Mouse (Mus musculus) hindbrain, postnatal 0 days (tissue): ENCODE results near the gene Nedd4. TPM values are rescaled to one million over a fixed set of nuclear protein-coding genes. Genes with fewer than 3 reads are reported as not detected.
"Not testable (repeated sequence)": the region's sequence is repeated elsewhere in the genome, so short reads cannot be mapped to it uniquely, and the experiment has no call there.

ENCODE experiments used
- ATAC-seq: fragments of 200-750 bp; cut with Nextera tagmentation; 2 replicates; pipeline ENCODE4 v1.8.0; 2017; ENCODE audit warnings: mild to moderate bottlenecking, moderate TSS enrichment, moderate library complexity
- DNase-seq: peaks from one replicate; pipeline ENCODE4 v3.0.0-alpha.2; 2015; ENCODE audit warnings: low spot score
- H3K27ac ChIP-seq: fragments of 300-500 bp; sonication (generic); 2 replicates; pipeline ENCODE4 v1.5.1; 2014; ENCODE audit warnings: mild to moderate bottlenecking
- H3K27me3 ChIP-seq: fragments of 300-500 bp; sonication (generic); 2 replicates; pipeline ENCODE4 v1.6.1; 2014; ENCODE audit warnings: low read length, mixed read lengths; ENCODE audit not compliant: insufficient read depth
- H3K36me3 ChIP-seq: fragments of 300-500 bp; sonication (generic); 2 replicates; pipeline ENCODE4 v1.6.1; 2014; ENCODE audit warnings: low read length, mixed read lengths; ENCODE audit not compliant: insufficient read depth
- H3K4me1 ChIP-seq: fragments of 300-500 bp; sonication (generic); 2 replicates; pipeline ENCODE4 v1.6.1; 2014; ENCODE audit warnings: antibody characterized with exemption, low read length, mixed read lengths; ENCODE audit not compliant: insufficient read depth
- H3K4me2 ChIP-seq: fragments of 300-500 bp; sonication (generic); 2 replicates; pipeline ENCODE4 v1.6.1; 2014; ENCODE audit warnings: low read depth, mild to moderate bottlenecking, low read length, moderate library complexity, mixed read lengths
- H3K4me3 ChIP-seq: fragments of 300-500 bp; sonication (generic); 2 replicates; pipeline ENCODE4 v1.5.1; 2014; ENCODE audit warnings: low read length
- H3K9ac ChIP-seq: fragments of 300-500 bp; sonication (generic); replicated peaks from 2 replicates; pipeline ENCODE4 v1.6.1; 2014; ENCODE audit warnings: mild to moderate bottlenecking, low read length, moderate library complexity, mixed read lengths
- H3K9me3 ChIP-seq: fragments of 300-500 bp; sonication (generic); 2 replicates; pipeline ENCODE4 v1.6.1; 2016; ENCODE audit warnings: low read length, mixed read lengths
- CTCF ChIP-seq: IDR thresholded peaks from 2 replicates; pipeline ENCODE4 v1.5.1; 2016; ENCODE audit warnings: antibody characterized with exemption, control low read depth, low read depth
- WGBS: fragments of 180-500 bp; shearing (Covaris S2); extraction: QIAGEN DNeasy Blood & Tissue Kit; methylation state at CpG from one replicate; pipeline ENCODE4 v1.1.7; 2014; 5-methylcytosine and 5-hydroxymethylcytosine counted together
- polyA plus RNA-seq: library from polyadenylated mRNA; unstranded; fragments of >200 nt; fragmentation: Nextera tagmentation; extraction: Ambion mirVana; gene quantifications from 2 replicates; pipeline ENCODE4 v1.2.1, GENCODE M21; 2015
- total RNA-seq: library from RNA; depleted of rRNA; stranded (reverse); fragments of >200 nt; gene quantifications from 2 replicates; pipeline ENCODE4 v1.2.3, GENCODE M21; 2014

The Nedd4 gene
- total and polyA plus RNA-seq, 2 experiments from 2014 or later = 356 to 393 TPM

GRCm38 (mm10) chr9:72639843-72640621 lies 22.1 kb upstream of the Nedd4 start:
- WGBS = 2% methylated on average over 27 of the region's 27 CpGs
- Histone ChIP-seq H3K9me3 (no peaks in the 10 kb centered on the region), H3K4me2 (peak overlapping the region; percentile 51), H3K9ac (peak overlapping the region; percentile 46), H3K36me3 (no peaks in the 10 kb centered on the region), H3K4me3 (peak overlapping the region; percentile 25), H3K27ac (peak overlapping the region; percentile 90), H3K27me3 (no peaks in the 10 kb centered on the region), H3K4me1 (peaks cover 8% of the 10 kb centered on the region; the same call in 1 of the 2 replicates)
- TF ChIP-seq CTCF = no peak
- peak; percentile 95 for ATAC-seq
- DNase-seq = peak; percentile 91

GRCm38 (mm10) chr9:72640642-72641041 lies 21.5 kb upstream of the Nedd4 start:
- no peaks in the 10 kb centered on the region for H3K27me3 ChIP-seq
- no peaks in the 10 kb centered on the region for H3K36me3 ChIP-seq
- peak overlapping the region; percentile 51 for H3K4me2 ChIP-seq
- TF ChIP-seq CTCF = no peak
- no peaks in the 10 kb centered on the region for H3K9me3 ChIP-seq
- WGBS = 13% methylated on average over 7 of the region's 7 CpGs
- no peak for DNase-seq
- H3K4me1 ChIP-seq = peaks cover 8% of the 10 kb centered on the region; the same call in 1 of the 2 replicates
- 0 out of 2 replicates have a peak overlapping the region, but pooled peaks have one; percentile 22 for H3K9ac ChIP-seq
- ATAC-seq = no peak
- peak overlapping the region; percentile 90 for H3K27ac ChIP-seq
- no peak overlapping the region for H3K4me3 ChIP-seq

GRCm38 (mm10) chr9:72641093-72641680 lies 21.0 kb upstream of the Nedd4 start:
- Histone ChIP-seq H3K4me2 (no peak overlapping the region), H3K27me3 (no peaks in the 10 kb centered on the region), H3K4me1 (peaks cover 8% of the 10 kb centered on the region; the same call in 1 of the 2 replicates), H3K9ac (no peak overlapping the region), H3K4me3 (no peak overlapping the region), H3K27ac (peak overlapping the region; percentile 90), H3K36me3 (no peaks in the 10 kb centered on the region), H3K9me3 (no peaks in the 10 kb centered on the region)
- ATAC-seq (no peak), DNase-seq (no peak)
- TF ChIP-seq CTCF = no peak
- 72% methylated on average over 6 of the region's 6 CpGs for WGBS

GRCm38 (mm10) chr9:72642756-72643447 lies 19.2 kb upstream of the Nedd4 start:
- H3K4me3 ChIP-seq, H3K9me3 ChIP-seq, H3K9ac ChIP-seq, H3K27ac ChIP-seq, H3K4me2 ChIP-seq, H3K36me3 ChIP-seq, H3K27me3 ChIP-seq, ATAC-seq, H3K4me1 ChIP-seq, DNase-seq: not testable (repeated sequence)
- WGBS = 90% methylated on average over 4 of the region's 4 CpGs

- no peak for TF ChIP-seq CTCF
- Histone ChIP-seq H3K9me3 (no peaks in the 10 kb centered on the region), H3K27me3 (no peaks in the 10 kb centered on the region), H3K4me3 (no peak overlapping the region), H3K4me1 (peaks cover 8% of the 10 kb centered on the region; the same call in 1 of the 2 replicates), H3K4me2 (no peak overlapping the region), H3K36me3 (no peaks in the 10 kb centered on the region), H3K9ac (no peak overlapping the region), H3K27ac (peak overlapping the region; percentile 11; the same call in 1 of the 2 replicates)
- ATAC-seq (no peak), DNase-seq (no peak)
- 80% methylated on average over 6 of the region's 6 CpGs for WGBS
Observed at GRCm38 (mm10) chr9:72643651-72644417, 18.3 kb upstream of the Nedd4 start.

GRCm38 (mm10) chr9:72644418-72645110 lies 17.6 kb upstream of the Nedd4 start:
- no peaks in the 10 kb centered on the region for H3K36me3 ChIP-seq
- H3K9me3 ChIP-seq = no peaks in the 10 kb centered on the region
- TF ChIP-seq CTCF = no peak
- no peaks in the 10 kb centered on the region for H3K27me3 ChIP-seq
- DNase-seq (no peak), ATAC-seq (no peak)
- H3K27ac ChIP-seq = peak overlapping the region; percentile 11; the same call in 1 of the 2 replicates
- H3K4me1 ChIP-seq = peaks cover 8% of the 10 kb centered on the region; the same call in 1 of the 2 replicates
- H3K4me3 ChIP-seq = no peak overlapping the region
- WGBS = 41% methylated on average over 6 of the region's 6 CpGs
- no peak overlapping the region for H3K4me2 ChIP-seq
- no peak overlapping the region for H3K9ac ChIP-seq
